Comparison of ENCODE assay signal across 9 mouse cellular contexts in genomic region chr17:47089769-47090168, GRCm38 (mm10).
DNase-seq lines count a peak whose midpoint lies in the region; ATAC-seq and TF ChIP-seq lines count a peak whose summit lies in the region.
"Had no signal": no experiment of that assay in that cellular context is flagged by ENCODE, and none has a peak within 500 bp of the region (broad histone marks: within the 10 kb centered on the region; RNA-seq: fewer than 3 reads in every experiment).

No protein-coding gene starts in this region.

- TF ChIP-seq CTCF in intestine, postnatal 0 days (IDR thresholded peaks at IDR 0.05; ENCODE audit: low read depth): peak; percentile 28
- TF ChIP-seq CTCF in bone marrow, adult 2 months (IDR thresholded peaks at IDR 0.05; ENCODE audit: control insufficient read depth, insufficient read depth, low read length): 0 out of 2 replicates have a peak, but pooled peaks have one; percentile 25

- no peak for TF ChIP-seq POLR2A in bone marrow, adult 2 months (IDR thresholded peaks at IDR 0.05; ENCODE audit: borderline replicate concordance, control insufficient read depth, low read depth, low read length)

- H3K9ac ChIP-seq in intestine, postnatal 0 days (ENCODE audit: low read depth, low read length): no peak overlapping the region
- H3K9ac ChIP-seq in intestine, embryonic 15.5 days: no peak overlapping the region
- no peak overlapping the region for H3K9ac ChIP-seq in midbrain, embryonic 15.5 days

- no peaks in the 10 kb centered on the region for H3K9me3 ChIP-seq in intestine, postnatal 0 days (ENCODE audit: control insufficient read depth)
- H3K9me3 ChIP-seq in intestine, embryonic 15.5 days: no peaks in the 10 kb centered on the region
- H3K9me3 ChIP-seq in midbrain, embryonic 15.5 days: no peaks in the 10 kb centered on the region

- no peak overlapping the region for H3K27ac ChIP-seq in intestine, postnatal 0 days (ENCODE audit: low read depth, low read length)
- no peak overlapping the region for H3K27ac ChIP-seq in intestine, embryonic 15.5 days
- no peak overlapping the region for H3K27ac ChIP-seq in bone marrow, adult 2 months (ENCODE audit: control insufficient read depth, insufficient read depth, low read depth, low read length, poor library complexity)
- H3K27ac ChIP-seq in midbrain, embryonic 15.5 days: no peak overlapping the region

- H3K27me3 ChIP-seq in intestine, postnatal 0 days (replicated peaks; ENCODE audit: control insufficient read depth, insufficient read depth, low read length): no peaks in the 10 kb centered on the region
- no peaks in the 10 kb centered on the region for H3K27me3 ChIP-seq in intestine, embryonic 15.5 days (replicated peaks)
- no peaks in the 10 kb centered on the region for H3K27me3 ChIP-seq in midbrain, embryonic 15.5 days (replicated peaks)

- no peak overlapping the region for H3K4me2 ChIP-seq in intestine, postnatal 0 days (replicated peaks; ENCODE audit: low read depth)
- H3K4me2 ChIP-seq in intestine, embryonic 15.5 days (replicated peaks): no peak overlapping the region
- no peak overlapping the region for H3K4me2 ChIP-seq in midbrain, embryonic 15.5 days

- H3K36me3 ChIP-seq in intestine, postnatal 0 days (ENCODE audit: control insufficient read depth, insufficient read depth): no peaks in the 10 kb centered on the region
- no peaks in the 10 kb centered on the region for H3K36me3 ChIP-seq in intestine, embryonic 15.5 days
- H3K36me3 ChIP-seq in midbrain, embryonic 15.5 days (replicated peaks): no peaks in the 10 kb centered on the region

- no peak overlapping the region for H3K4me3 ChIP-seq in intestine, postnatal 0 days (ENCODE audit: low read depth, low read length)
- H3K4me3 ChIP-seq in intestine, embryonic 15.5 days (replicated peaks): no peak overlapping the region
- H3K4me3 ChIP-seq in bone marrow, adult 2 months (replicated peaks; ENCODE audit: control insufficient read depth, low read depth, low read length): no peak overlapping the region
- no peak overlapping the region for H3K4me3 ChIP-seq in midbrain, embryonic 15.5 days
- H3K4me3 ChIP-seq: erythroblast, embryonic 14.5 days; megakaryocyte, embryonic 14.5 days had no signal

- ATAC-seq in intestine, postnatal 0 days: no peak
- no peak for ATAC-seq in intestine, embryonic 15.5 days
- no peak for ATAC-seq in midbrain, embryonic 15.5 days (replicated peaks)

- peak; percentile 26 for DNase-seq in CD4-positive helper T cell, adult 2 months (ENCODE audit: low read depth, low spot score)
- peak; percentile 12 for DNase-seq in lung, postnatal 25 days (ENCODE audit: low spot score)
- no peak for DNase-seq in cerebellum, adult 18-20 months

- H3K4me1 ChIP-seq in intestine, postnatal 0 days (replicated peaks; ENCODE audit: control insufficient read depth, insufficient read depth, low read length): no peaks in the 10 kb centered on the region
- H3K4me1 ChIP-seq in intestine, embryonic 15.5 days (replicated peaks): no peaks in the 10 kb centered on the region
- no peaks in the 10 kb centered on the region for H3K4me1 ChIP-seq in bone marrow, adult 2 months (ENCODE audit: control insufficient read depth, insufficient read depth, low read length)
- no peaks in the 10 kb centered on the region for H3K4me1 ChIP-seq in midbrain, embryonic 15.5 days
- H3K4me1 ChIP-seq: megakaryocyte, embryonic 14.5 days had no signal

- WGBS in intestine, postnatal 0 days: 94% methylated on average over 3 of the region's 3 CpGs
- 85% methylated on average over 3 of the region's 3 CpGs for whole genome bisulfite sequencing in intestine, embryonic 15.5 days
- 63% methylated on average over 3 of the region's 3 CpGs for WGBS in bone marrow, adult 2 months
- 81% methylated on average over 3 of the region's 3 CpGs for WGBS in midbrain, embryonic 15.5 days

Comparison
In these comparisons a context has a peak if more than half of its experiments do, and no peak if none do; other contexts are left out.
1. DNase-seq: peak in CD4-positive helper T cell, adult 2 months (single experiment) and lung, postnatal 25 days (single experiment); none in cerebellum, adult 18-20 months (0 of 2).